Mouse (Mus musculus): ENCODE data around the gene Rtn4rl2. TPM values are rescaled to one million over a fixed set of nuclear protein-coding genes. Genes with fewer than 3 reads are reported as not detected.

Rtn4rl2 gene
- polyA plus RNA-seq, 1 experiment = not detected

DNA sequence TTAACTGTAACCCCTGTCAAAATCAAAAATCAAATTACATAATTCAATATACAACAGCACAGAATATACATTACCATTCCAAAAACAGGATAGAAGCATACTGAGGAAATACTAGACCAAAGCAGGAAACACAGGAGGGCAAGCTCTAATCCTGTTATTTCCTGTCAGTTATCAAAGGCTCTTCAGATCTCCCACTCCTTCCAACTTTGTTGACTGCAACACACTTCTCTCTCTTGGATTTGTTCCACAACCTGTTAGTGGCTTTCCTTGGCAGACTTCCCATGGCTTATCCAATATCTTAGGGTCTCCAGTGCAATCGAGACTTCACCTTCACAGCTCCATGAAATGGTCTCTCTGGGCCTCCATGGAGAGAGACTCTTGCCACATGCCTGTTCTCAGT is 41.3 kb downstream of the Rtn4rl2 start:
- Histone ChIP-seq H3K27me3 (ENCODE audit: control insufficient read depth, insufficient read depth, low read length, poor library complexity, severe bottlenecking) (no peaks in the 10 kb centered on the region), H3K4me1 (ENCODE audit: control insufficient read depth, insufficient read depth, low read length) (no peaks in the 10 kb centered on the region), H3K9me3 (replicated peaks; ENCODE audit: control insufficient read depth, insufficient read depth, low read length, poor library complexity, severe bottlenecking) (no peaks in the 10 kb centered on the region), H3K9ac (ENCODE audit: low read depth, poor library complexity, severe bottlenecking) (no peak overlapping the region), H3K4me3 (ENCODE audit: low read depth, low read length) (no peak overlapping the region), H3K27ac (ENCODE audit: insufficient read depth, low read length) (no peak overlapping the region), H3K36me3 (ENCODE audit: control insufficient read depth, insufficient read depth, low read length, poor library complexity, severe bottlenecking) (peaks cover 7% of the 10 kb centered on the region; the same call in 1 of the 2 replicates)
- TF ChIP-seq POLR2A (IDR thresholded peaks at IDR 0.05; ENCODE audit: insufficient read depth, low read length) (no peak), EP300 (IDR thresholded peaks at IDR 0.05; ENCODE audit: insufficient read depth, low read depth, low read length) (no peak), CTCF (IDR thresholded peaks at IDR 0.05; ENCODE audit: low read depth, low read length) (no peak)

DNA sequence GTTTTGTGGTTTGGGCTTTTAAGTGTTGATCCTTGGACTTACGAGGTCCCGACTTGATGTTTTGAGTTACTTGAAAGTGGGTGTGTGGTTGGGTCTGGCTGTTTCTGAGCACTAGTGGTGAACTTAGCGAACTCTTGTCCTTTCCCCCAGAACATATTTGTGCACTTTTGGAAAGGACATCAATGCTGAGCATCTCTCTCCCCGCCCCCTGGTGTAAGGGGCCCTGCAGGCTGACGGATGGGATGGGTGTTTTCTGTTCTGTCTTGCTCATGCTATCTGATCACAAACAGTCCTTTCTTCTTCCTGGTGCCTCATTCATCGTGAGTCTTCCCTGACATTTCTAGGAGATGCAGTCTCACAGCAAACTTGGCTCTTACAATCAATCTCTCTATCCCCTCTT is 42.9 kb downstream of the Rtn4rl2 start:
- H3K9me3 ChIP-seq (replicated peaks; ENCODE audit: control insufficient read depth, insufficient read depth, low read length, poor library complexity, severe bottlenecking) = no peaks in the 10 kb centered on the region
- no peak for TF ChIP-seq CTCF (IDR thresholded peaks at IDR 0.05; ENCODE audit: low read depth, low read length)
- TF ChIP-seq EP300 (IDR thresholded peaks at IDR 0.05; ENCODE audit: insufficient read depth, low read depth, low read length) = no peak
- no peak for TF ChIP-seq POLR2A (IDR thresholded peaks at IDR 0.05; ENCODE audit: insufficient read depth, low read length)
- no peaks in the 10 kb centered on the region; the same call in 1 of the 2 replicates for H3K36me3 ChIP-seq (ENCODE audit: control insufficient read depth, insufficient read depth, low read length, poor library complexity, severe bottlenecking)

DNA sequence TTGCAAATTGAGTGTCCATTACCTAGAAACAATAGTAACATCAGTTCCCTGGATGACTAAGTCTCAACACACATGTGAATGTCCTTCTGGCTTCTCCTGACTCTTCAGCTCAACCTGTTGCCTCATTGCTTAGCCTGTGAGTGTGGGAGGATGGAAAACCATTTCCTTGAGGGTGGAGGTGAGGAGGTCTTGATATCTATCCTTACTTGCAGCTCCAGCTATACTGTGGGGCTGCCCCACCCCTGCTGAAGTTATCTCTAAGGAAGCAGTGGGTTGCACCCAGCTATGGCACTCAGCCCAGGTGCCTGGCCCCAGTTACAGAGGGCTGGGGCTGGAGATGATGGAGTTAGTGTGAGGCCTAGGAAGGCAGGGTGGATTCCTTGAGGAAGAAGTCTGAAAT is 44.6 kb downstream of the Rtn4rl2 start:
- H3K36me3 ChIP-seq (ENCODE audit: control insufficient read depth, insufficient read depth, low read length, poor library complexity, severe bottlenecking) = no peaks in the 10 kb centered on the region; the same call in 1 of the 2 replicates
- no peak overlapping the region for H3K9ac ChIP-seq (ENCODE audit: low read depth, poor library complexity, severe bottlenecking)
- TF ChIP-seq POLR2A (IDR thresholded peaks at IDR 0.05; ENCODE audit: insufficient read depth, low read length) (no peak), CTCF (IDR thresholded peaks at IDR 0.05; ENCODE audit: low read depth, low read length) (no peak), EP300 (IDR thresholded peaks at IDR 0.05; ENCODE audit: insufficient read depth, low read depth, low read length) (no peak)
- H3K9me3 ChIP-seq (replicated peaks; ENCODE audit: control insufficient read depth, insufficient read depth, low read length, poor library complexity, severe bottlenecking) = no peaks in the 10 kb centered on the region
- H3K4me1 ChIP-seq (ENCODE audit: control insufficient read depth, insufficient read depth, low read length) = peaks cover 8% of the 10 kb centered on the region
- no peak overlapping the region for H3K27ac ChIP-seq (ENCODE audit: insufficient read depth, low read length)
- no peaks in the 10 kb centered on the region for H3K27me3 ChIP-seq (ENCODE audit: control insufficient read depth, insufficient read depth, low read length, poor library complexity, severe bottlenecking)
- H3K4me3 ChIP-seq (ENCODE audit: low read depth, low read length) = no peak overlapping the region

More for the DNA sequence above, 42.9 kb downstream of the Rtn4rl2 start:
- no peak overlapping the region for H3K4me3 ChIP-seq (ENCODE audit: low read depth, low read length)
- H3K27me3 ChIP-seq (ENCODE audit: control insufficient read depth, insufficient read depth, low read length, poor library complexity, severe bottlenecking) = no peaks in the 10 kb centered on the region
- no peak overlapping the region for H3K9ac ChIP-seq (ENCODE audit: low read depth, poor library complexity, severe bottlenecking)
- H3K4me1 ChIP-seq (ENCODE audit: control insufficient read depth, insufficient read depth, low read length) = no peaks in the 10 kb centered on the region
- H3K27ac ChIP-seq (ENCODE audit: insufficient read depth, low read length) = no peak overlapping the region

DNA sequence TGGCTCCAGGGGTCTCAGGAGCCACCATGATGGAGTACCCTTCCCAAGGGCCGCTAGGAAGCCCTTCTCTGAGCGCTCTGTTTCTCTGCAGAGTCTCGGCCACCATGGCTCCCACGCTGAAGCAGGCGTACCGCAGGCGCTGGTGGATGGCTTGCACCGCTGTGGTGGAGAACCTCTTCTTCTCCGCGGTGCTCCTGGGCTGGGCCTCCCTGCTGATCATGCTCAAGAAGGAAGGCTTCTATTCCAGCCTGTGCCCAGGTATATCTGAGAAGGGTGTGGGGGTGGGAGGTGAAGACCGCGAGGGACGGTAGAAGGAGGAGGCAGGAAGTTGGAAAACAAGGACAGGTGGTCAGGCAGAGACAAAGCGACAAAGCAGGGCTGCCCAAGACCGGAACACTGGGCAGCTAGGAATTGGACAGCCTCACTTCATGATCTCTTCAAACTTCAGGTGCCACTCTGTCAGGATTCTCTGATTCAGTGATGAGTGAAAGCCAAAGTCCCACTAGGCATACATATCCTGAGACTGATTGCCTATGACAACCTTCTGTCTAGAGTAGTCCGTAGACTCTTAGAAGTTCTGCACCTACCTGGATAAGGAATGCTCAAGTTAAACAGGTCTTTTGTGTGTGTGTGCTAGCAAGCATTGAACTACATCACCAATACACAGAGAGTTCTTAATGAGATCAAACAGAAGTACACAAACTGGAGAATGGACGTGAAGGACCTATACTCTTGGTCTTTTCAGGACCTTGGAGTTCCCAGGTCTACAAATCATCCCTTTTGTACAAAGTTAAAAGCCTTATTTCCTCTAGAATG is 45.6 kb downstream of the Rtn4rl2 start:
- H3K27me3 ChIP-seq (ENCODE audit: control insufficient read depth, insufficient read depth, low read length, poor library complexity, severe bottlenecking) = no peaks in the 10 kb centered on the region
- H3K4me1 ChIP-seq (ENCODE audit: control insufficient read depth, insufficient read depth, low read length) = peaks cover 9% of the 10 kb centered on the region
- H3K9ac ChIP-seq (ENCODE audit: low read depth, poor library complexity, severe bottlenecking) = peak overlapping the region; percentile 64
- H3K27ac ChIP-seq (ENCODE audit: insufficient read depth, low read length) = no peak overlapping the region
- no peaks in the 10 kb centered on the region for H3K9me3 ChIP-seq (replicated peaks; ENCODE audit: control insufficient read depth, insufficient read depth, low read length, poor library complexity, severe bottlenecking)
- H3K4me3 ChIP-seq (ENCODE audit: low read depth, low read length) = peak overlapping the region; percentile 86
- H3K36me3 ChIP-seq (ENCODE audit: control insufficient read depth, insufficient read depth, low read length, poor library complexity, severe bottlenecking) = no peaks in the 10 kb centered on the region; the same call in 1 of the 2 replicates
- TF ChIP-seq POLR2A (IDR thresholded peaks at IDR 0.05; ENCODE audit: insufficient read depth, low read length) = no peak
- 0 out of 2 replicates have a peak, but pooled peaks have one; percentile 16 for TF ChIP-seq EP300 (IDR thresholded peaks at IDR 0.05; ENCODE audit: insufficient read depth, low read depth, low read length)
- TF ChIP-seq CTCF (IDR thresholded peaks at IDR 0.05; ENCODE audit: low read depth, low read length) = no peak

DNA sequence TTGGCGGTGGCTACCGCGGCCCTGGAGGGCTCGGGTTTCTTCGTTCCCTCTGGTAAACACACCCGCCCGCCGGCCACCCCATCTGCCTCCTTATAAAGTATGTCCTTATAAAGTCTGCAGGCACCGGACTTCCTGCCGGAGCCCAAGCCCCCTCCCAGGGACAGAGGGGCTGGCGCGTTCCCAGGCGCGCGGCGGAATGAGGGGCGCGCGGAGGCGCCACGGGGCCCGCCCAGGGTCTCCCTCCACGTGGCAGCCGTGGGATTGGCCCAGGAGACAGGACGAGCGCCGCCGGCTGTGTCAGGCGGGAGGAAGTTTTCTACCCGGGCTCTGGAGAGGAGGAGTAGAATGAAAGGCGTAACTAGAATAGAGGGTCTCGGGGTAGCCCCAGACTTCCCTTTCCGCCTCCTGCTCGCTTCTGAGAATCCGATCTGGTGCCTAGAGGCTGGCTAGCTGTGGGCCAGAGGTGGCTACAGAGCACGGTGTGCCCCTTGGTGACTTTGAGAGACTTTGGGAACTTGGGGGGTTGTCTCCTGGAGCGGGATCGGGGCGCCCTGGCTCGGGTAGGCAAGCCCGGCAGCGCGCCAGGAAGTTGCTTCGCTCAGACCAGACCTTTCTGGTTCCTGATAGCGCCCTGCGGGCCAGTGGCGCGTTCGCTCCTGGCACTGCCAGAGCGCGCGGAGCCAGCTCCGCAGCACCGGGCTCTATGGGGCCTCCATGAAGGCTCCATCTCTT is 46.3 kb downstream of the Rtn4rl2 start:
- no peaks in the 10 kb centered on the region for H3K9me3 ChIP-seq (replicated peaks; ENCODE audit: control insufficient read depth, insufficient read depth, low read length, poor library complexity, severe bottlenecking)
- H3K4me1 ChIP-seq (ENCODE audit: control insufficient read depth, insufficient read depth, low read length) = peaks cover 9% of the 10 kb centered on the region
- H3K27me3 ChIP-seq (ENCODE audit: control insufficient read depth, insufficient read depth, low read length, poor library complexity, severe bottlenecking) = no peaks in the 10 kb centered on the region
- H3K27ac ChIP-seq (ENCODE audit: insufficient read depth, low read length) = no peak overlapping the region
- H3K36me3 ChIP-seq (ENCODE audit: control insufficient read depth, insufficient read depth, low read length, poor library complexity, severe bottlenecking) = no peaks in the 10 kb centered on the region; the same call in 1 of the 2 replicates
- H3K4me3 ChIP-seq (ENCODE audit: low read depth, low read length) = peak overlapping the region; percentile 86
- H3K9ac ChIP-seq (ENCODE audit: low read depth, poor library complexity, severe bottlenecking) = peak overlapping the region; percentile 64
- TF ChIP-seq CTCF (IDR thresholded peaks at IDR 0.05; ENCODE audit: low read depth, low read length) (no peak), POLR2A (IDR thresholded peaks at IDR 0.05; ENCODE audit: insufficient read depth, low read length) (no peak), EP300 (IDR thresholded peaks at IDR 0.05; ENCODE audit: insufficient read depth, low read depth, low read length) (no peak)
